Mouse (Mus musculus) cortical plate, adult 2 months (tissue): ENCODE results near the gene Olfr1442.

Experiments
- CTCF ChIP-seq: fragments of 200-500 bp; IDR thresholded peaks from 2 replicates; pipeline ENCODE4 v1.5.1; 2011; ENCODE audit warnings: mild to moderate bottlenecking, control low read depth, low read length; ENCODE audit not compliant: insufficient read depth; ENCODE audit errors: extremely low read depth
- POLR2A ChIP-seq: fragments of 200-500 bp; IDR thresholded peaks from 2 replicates; pipeline ENCODE4 v1.6.1; 2011; ENCODE audit warnings: mild to moderate bottlenecking, low read length, control low read depth; ENCODE audit not compliant: insufficient read depth; ENCODE audit errors: extremely low read depth

GRCm38 (mm10) chr19:12720463-12720862, 50.2 kb downstream of the Olfr1442 start:
- no peak for TF ChIP-seq CTCF
- TF ChIP-seq POLR2A: no peak
